Mouse (Mus musculus) embryo, embryonic 11 days (tissue): ENCODE measurements around the gene Siah2.

ENCODE experiments used
- DNase-seq: peaks from one replicate; pipeline ENCODE4 v3.0.0-alpha.2; 2015

Siah2 gene

DNA sequence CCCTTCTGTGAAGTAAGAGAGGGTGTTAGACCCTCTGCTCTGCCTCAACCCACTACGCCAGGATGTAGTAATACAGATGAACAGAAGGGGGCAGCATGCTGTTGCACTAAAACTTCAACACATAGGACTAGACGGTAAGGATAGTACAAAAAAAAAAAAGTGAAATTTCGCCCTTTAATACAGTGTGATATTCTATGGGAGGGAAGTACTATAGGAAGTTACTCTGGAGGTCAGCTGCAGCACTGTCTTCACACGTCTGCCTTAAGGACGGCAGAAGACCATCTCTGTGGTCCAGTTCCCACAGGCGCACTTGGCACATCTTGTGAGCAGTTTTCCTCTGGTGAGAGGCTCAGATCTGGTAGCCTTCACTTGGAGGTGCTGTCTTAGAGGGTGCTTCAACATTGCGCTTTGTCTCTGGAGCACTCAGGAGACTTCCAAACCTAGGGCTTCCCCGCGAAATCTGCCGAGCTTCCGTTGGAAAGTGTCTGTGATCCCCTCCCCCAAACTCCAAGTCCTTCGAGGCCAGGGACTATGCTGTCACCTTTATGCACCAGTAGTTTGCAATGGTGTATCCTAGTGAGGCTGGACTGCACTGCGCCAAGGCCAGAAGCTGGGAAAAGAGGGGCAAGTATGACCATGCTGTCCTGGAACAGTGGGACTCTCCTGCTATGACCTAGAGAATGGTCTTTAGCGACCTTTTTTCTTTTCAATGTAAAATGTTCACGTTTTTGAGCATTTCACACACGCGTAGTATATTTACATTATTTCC lies 36.7 kb downstream of the Siah2 start:
- peak; percentile 73 for DNase-seq

DNA sequence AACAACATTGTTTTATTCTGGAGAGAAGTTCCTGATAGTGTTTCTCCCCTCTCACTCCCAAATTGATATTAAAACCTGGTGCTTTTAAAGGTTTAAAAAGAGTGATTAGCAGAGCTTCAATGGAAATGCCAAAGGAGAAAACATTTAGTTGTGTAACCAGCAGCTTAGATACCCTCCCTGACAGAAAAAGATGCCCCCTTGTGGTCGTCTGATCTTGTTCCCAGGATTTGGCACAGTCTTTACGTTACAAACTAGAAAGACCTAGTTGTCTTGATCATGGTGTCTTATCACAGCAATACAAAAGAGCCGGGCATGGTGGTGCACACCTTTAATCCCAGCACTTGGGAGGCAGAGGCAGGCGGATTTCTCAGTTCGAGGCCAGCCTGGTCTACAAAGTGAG lies 38.3 kb downstream of the Siah2 start:
- DNase-seq, result peak; percentile 25

DNA sequence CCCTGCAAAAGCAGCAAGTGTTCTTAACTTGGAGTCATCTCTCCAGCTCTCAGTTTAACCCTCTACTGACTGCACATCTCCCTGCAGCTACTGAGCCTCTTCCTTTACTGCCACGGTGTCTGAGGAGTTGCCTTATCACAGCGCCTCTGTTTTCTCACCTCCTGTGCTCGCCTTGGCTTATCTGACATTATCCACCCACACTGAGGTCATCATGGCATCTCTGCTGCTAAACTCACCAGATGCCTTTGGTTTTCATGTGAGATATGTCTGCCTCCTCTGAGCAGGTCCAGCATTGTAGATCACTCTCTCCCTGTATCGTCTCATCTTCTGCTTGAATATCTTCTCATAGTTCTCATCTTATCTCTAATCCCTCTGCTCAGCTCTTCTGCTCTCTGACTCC lies 41.9 kb downstream of the Siah2 start:
- DNase-seq, result no peak

DNA sequence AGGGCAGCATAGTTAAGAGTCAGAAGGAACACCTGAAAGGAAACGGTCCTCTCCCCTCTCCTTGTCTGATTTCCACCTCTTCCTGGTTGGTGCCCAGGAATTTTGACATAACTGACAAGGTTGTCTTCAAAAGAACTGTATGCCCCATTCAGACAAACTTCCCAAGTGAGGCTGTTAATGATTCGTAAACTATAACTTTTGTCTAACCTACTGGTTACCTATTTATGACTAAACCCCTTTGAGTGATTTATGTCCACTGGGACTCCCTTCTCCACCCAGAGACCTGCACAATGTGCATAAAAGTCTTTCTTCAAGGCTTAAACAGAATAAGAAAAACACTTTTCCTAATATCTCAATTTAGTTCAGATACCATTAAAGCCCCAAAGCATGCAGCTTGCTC lies 45.0 kb downstream of the Siah2 start:
- DNase-seq, result no peak

DNA sequence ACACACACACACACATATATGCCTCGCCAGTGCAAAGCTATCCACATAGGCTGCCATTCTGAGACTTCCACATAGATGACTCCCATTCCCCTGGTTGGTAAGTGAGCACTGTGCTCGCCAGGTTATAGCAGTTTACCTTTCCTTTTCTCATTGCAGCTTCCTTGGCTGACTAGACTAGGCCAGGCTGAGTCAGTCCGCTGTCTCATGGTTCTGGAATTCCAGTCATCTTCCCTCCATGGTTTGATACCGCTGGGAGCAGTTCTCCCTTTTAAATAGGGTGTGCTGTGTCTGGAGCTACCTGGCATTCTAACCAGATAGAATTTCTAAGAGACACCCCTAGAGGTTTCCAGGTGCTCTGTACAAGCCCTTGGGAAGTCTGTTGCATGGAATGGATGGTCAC lies 46.0 kb downstream of the Siah2 start:
- DNase-seq, result no peak

DNA sequence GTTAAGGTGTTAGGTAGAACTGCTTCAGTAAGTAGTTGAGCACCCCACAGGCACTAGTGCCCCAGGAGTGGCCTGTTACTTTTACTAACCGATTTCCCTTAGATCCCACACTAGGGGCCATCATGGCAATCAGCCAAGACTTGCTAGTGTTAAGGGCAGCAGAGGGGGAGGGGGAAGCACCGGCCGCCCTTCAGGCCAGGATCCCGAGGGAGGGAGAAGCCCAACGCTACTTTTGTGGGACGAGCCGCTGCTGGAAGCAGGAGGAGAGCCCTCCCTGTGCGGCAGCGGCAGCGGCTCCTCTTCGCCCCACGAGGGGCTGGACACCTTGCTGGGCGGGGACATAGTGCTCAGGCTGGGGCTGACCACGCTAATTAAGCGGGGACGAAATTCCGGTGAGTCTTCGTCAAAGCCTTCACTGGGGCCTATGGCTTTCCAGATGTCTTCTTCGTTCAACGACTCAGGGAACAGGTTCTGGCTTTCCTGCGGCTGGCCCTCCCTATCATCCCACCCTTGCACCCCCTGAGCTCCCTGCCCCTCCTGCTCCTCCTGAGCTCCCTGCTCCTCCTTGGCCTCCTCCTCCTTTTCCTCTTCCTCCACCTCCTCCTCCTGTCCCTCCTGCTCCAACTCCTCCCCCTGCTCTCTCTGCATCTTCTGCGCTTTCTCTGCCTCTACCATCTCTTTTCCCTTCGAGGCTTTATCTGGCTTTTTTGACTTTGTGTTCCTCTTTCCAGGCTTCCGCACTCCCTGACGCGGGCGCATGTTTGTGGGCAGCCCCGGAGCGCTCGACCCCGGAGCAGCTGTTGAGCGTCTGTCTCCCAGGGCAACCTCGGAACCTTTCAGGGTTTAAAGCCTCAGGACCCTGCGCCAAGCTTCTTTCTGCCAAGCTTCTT lies 55.5 kb downstream of the Siah2 start, which contains the start of gene Erich6:
TSS of gene Erich6 (minus strand) at position 802 of the 890 bp plus-strand sequence.
- peak; percentile 82 for DNase-seq

DNA sequence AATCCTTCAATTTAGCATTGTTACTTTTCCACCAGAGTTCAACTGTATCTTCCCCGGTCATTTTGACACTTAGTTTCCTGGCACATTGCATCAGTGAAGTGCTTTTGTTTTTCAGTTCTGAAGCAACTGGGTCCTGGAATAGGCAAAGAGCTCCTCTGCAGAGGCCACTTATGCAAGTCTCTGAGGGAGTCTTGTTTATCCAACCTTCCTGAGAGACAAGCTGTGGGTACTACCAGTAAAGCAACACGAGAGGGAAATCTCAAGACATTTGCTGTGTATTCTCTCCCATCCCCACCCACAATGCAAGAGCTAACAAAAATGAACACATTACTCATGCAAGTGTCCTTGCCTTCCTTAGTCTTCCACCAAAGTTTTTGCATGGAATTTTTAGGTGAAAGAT lies 60.5 kb downstream of the Siah2 start:
- no peak for DNase-seq

DNA sequence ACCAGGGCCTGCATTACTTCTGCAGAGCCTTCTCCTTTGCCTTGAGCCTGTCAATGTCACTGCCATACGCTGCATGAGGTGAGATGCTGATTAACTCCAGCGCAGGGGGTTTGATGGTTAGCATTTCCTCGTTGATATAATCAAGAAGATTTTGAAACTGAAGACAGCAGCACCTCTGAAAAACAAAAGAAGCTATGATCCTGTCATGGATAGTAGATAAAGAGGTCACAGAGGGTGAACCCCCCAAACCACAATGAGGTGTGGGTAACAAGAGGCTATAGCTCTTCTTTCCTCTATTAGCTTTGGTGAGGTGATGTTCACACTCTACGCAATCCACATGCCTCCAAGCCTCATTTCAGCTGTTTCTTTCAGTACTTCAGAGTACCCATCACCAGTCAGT lies 67.2 kb downstream of the Siah2 start:
- DNase-seq, result no peak
